In the genomic region with DNA sequence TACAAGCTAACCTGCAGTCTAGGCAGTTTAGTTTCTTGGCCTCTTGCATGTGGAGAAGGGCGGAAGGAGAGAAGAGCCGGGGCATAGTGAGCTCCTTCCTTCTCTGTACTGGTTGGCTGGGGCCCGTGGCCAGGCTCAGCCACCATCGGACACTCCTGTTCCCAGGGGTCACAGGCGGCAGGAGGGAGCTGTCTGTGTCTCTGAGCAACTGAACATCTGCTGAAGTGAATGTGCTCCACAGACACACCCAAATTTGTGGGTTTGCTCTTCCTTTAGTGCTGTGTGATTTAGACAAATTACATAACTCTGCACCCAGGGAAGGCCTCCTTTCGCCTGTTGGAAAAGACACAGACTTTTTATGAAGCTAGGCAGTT, we compare ENCODE assay signal across 9 mouse cellular contexts.
DNase-seq lines count a peak whose midpoint lies in the region; ATAC-seq and TF ChIP-seq lines count a peak whose summit lies in the region.
"Had no signal": no experiment of that assay in that cellular context is flagged by ENCODE, and none has a peak within 500 bp of the region (broad histone marks: within the 10 kb centered on the region; RNA-seq: fewer than 3 reads in every experiment).

No protein-coding gene starts in this region.

- H3K4me3 ChIP-seq in lung, postnatal 0 days (ENCODE audit: low read depth, low read length): no peak overlapping the region
- H3K4me3 ChIP-seq in embryonic facial prominence, embryonic 10.5 days: no peak overlapping the region
- no peak overlapping the region for H3K4me3 ChIP-seq in limb, embryonic 15.5 days
- no peak overlapping the region for H3K4me3 ChIP-seq in hindbrain, postnatal 0 days (ENCODE audit: low read length)

- no peaks in the 10 kb centered on the region for H3K9me3 ChIP-seq in lung, postnatal 0 days (ENCODE audit: low read length)
- H3K9me3 ChIP-seq in embryonic facial prominence, embryonic 10.5 days: 0 out of 2 replicates have a peak, but pooled peaks cover 5% of the 10 kb centered on the region
- H3K9me3 ChIP-seq in limb, embryonic 15.5 days: no peaks in the 10 kb centered on the region
- no peaks in the 10 kb centered on the region for H3K9me3 ChIP-seq in hindbrain, postnatal 0 days (ENCODE audit: low read length)

- WGBS in lung, postnatal 0 days: 54% methylated on average over 6 of the region's 6 CpGs
- WGBS in embryonic facial prominence, embryonic 10.5 days: 57% methylated on average over 6 of the region's 6 CpGs
- WGBS in limb, embryonic 15.5 days: 43% methylated on average over 6 of the region's 6 CpGs
- WGBS in hindbrain, postnatal 0 days: 66% methylated on average over 6 of the region's 6 CpGs

- no peaks in the 10 kb centered on the region for H3K27me3 ChIP-seq in lung, postnatal 0 days (replicated peaks; ENCODE audit: insufficient read depth, low read length)
- no peaks in the 10 kb centered on the region for H3K27me3 ChIP-seq in embryonic facial prominence, embryonic 10.5 days (replicated peaks; ENCODE audit: low read depth, poor library complexity, severe bottlenecking)
- H3K27me3 ChIP-seq in limb, embryonic 15.5 days: no peaks in the 10 kb centered on the region
- no peaks in the 10 kb centered on the region for H3K27me3 ChIP-seq in hindbrain, postnatal 0 days (ENCODE audit: insufficient read depth, low read length)

- ATAC-seq in lung, postnatal 0 days: no peak
- ATAC-seq in limb, embryonic 15.5 days (ENCODE audit: insufficient number of reproducible peaks, low FRiP score, low TSS enrichment, low read depth): no peak
- ATAC-seq in hindbrain, postnatal 0 days: no peak

- no peak overlapping the region for H3K4me2 ChIP-seq in lung, postnatal 0 days (replicated peaks; ENCODE audit: low read depth, low read length)
- no peak overlapping the region for H3K4me2 ChIP-seq in limb, embryonic 15.5 days
- H3K4me2 ChIP-seq in hindbrain, postnatal 0 days (ENCODE audit: low read depth, low read length): no peak overlapping the region

- no peak for TF ChIP-seq EP300 in lung, postnatal 0 days (IDR thresholded peaks at IDR 0.05)

- TF ChIP-seq CTCF in lung, postnatal 0 days (IDR thresholded peaks at IDR 0.05): no peak
- no peak for TF ChIP-seq CTCF in hindbrain, postnatal 0 days (IDR thresholded peaks at IDR 0.05; ENCODE audit: low read depth)

- no peak overlapping the region for H3K9ac ChIP-seq in lung, postnatal 0 days (replicated peaks; ENCODE audit: low read depth)
- H3K9ac ChIP-seq in limb, embryonic 15.5 days: no peak overlapping the region
- no peak overlapping the region for H3K9ac ChIP-seq in hindbrain, postnatal 0 days (replicated peaks; ENCODE audit: low read length)

- peak; percentile 32 to 38 for DNase-seq in lung, adult 18-20 months
- no peak for DNase-seq in lung, postnatal 0 days (ENCODE audit: low spot score)
- peak; percentile 11 for DNase-seq in embryonic facial prominence, embryonic 10.5 days (ENCODE audit: low spot score)
- DNase-seq in gastrocnemius, adult 8-10 months (ENCODE audit: low spot score in 2 of 2): peak; percentile 65 to 74
- DNase-seq in embryo, embryonic 9.5 days (ENCODE audit: extremely low spot score): no peak
- DNase-seq in liver: no peak
- no peak for DNase-seq in hindbrain, postnatal 0 days (ENCODE audit: low spot score)
- DNase-seq: layer of hippocampus, adult 9-11 months had no signal

- H3K36me3 ChIP-seq in lung, postnatal 0 days (ENCODE audit: insufficient read depth, low read length): no peaks in the 10 kb centered on the region
- H3K36me3 ChIP-seq in embryonic facial prominence, embryonic 10.5 days (replicated peaks): no peaks in the 10 kb centered on the region
- no peaks in the 10 kb centered on the region for H3K36me3 ChIP-seq in limb, embryonic 15.5 days
- H3K36me3 ChIP-seq in hindbrain, postnatal 0 days (ENCODE audit: insufficient read depth, low read length): no peaks in the 10 kb centered on the region

- H3K27ac ChIP-seq in lung, postnatal 0 days (ENCODE audit: low read length): no peak overlapping the region
- H3K27ac ChIP-seq in embryonic facial prominence, embryonic 10.5 days (replicated peaks): peak overlapping the region; percentile 65
- peak overlapping the region; percentile 75 for H3K27ac ChIP-seq in limb, embryonic 15.5 days
- no peak overlapping the region for H3K27ac ChIP-seq in hindbrain, postnatal 0 days

- H3K4me1 ChIP-seq in lung, postnatal 0 days (ENCODE audit: insufficient read depth, low read depth, low read length): peaks cover 3% of the 10 kb centered on the region; the same call in 1 of the 2 replicates
- H3K4me1 ChIP-seq in embryonic facial prominence, embryonic 10.5 days: peaks cover 28% of the 10 kb centered on the region
- peaks cover 22% of the 10 kb centered on the region for H3K4me1 ChIP-seq in limb, embryonic 15.5 days
- no peaks in the 10 kb centered on the region for H3K4me1 ChIP-seq in hindbrain, postnatal 0 days (ENCODE audit: insufficient read depth, low read length)

Comparison
In these comparisons a context has a peak if more than half of its experiments do, and no peak if none do; other contexts are left out.
1. DNase-seq: peak in lung, adult 18-20 months (2 of 2), embryonic facial prominence, embryonic 10.5 days (single experiment) and gastrocnemius, adult 8-10 months (2 of 2); none in lung, postnatal 0 days (single experiment), embryo, embryonic 9.5 days (single experiment), liver (single experiment) and hindbrain, postnatal 0 days (single experiment).
2. H3K27ac ChIP-seq: peak in embryonic facial prominence, embryonic 10.5 days (single experiment) and limb, embryonic 15.5 days (single experiment); none in lung, postnatal 0 days (single experiment) and hindbrain, postnatal 0 days (single experiment).